Mouse (Mus musculus) liver, embryonic 14.5 days (tissue): ENCODE data around the gene Tango2. TPM values are rescaled to one million over a fixed set of nuclear protein-coding genes. Genes with fewer than 3 reads are reported as not detected.

ENCODE experiments used
- ATAC-seq: fragments of 200-750 bp; cut with Nextera tagmentation; 2 replicates; pipeline ENCODE4 v1.8.0; 2017; ENCODE audit warnings: moderate number of reproducible peaks, mild to moderate bottlenecking, moderate library complexity; ENCODE audit not compliant: insufficient read depth
- DNase-seq, 3 experiments: peaks; one replicate each; pipeline ENCODE4 v3.0.0-alpha.2; 2012 to 2013; ENCODE audit warnings: low read depth in 3 of 3, low spot score in 3 of 3
- H3K27ac ChIP-seq: fragments of 300-500 bp; sonication (generic); 2 replicates; pipeline ENCODE4 v1.5.1; 2014; ENCODE audit warnings: moderate library complexity, mild to moderate bottlenecking, control low read depth, inconsistent platforms
- H3K27me3 ChIP-seq: fragments of 300-500 bp; sonication (generic); 2 replicates; pipeline ENCODE4 v1.6.1; 2014; ENCODE audit warnings: mild to moderate bottlenecking, low read length, moderate library complexity; ENCODE audit not compliant: control insufficient read depth, insufficient read depth
- H3K36me3 ChIP-seq: fragments of 300-500 bp; sonication (generic); replicated peaks from 2 replicates; pipeline ENCODE4 v1.6.1; 2014; ENCODE audit warnings: low read depth; ENCODE audit not compliant: control insufficient read depth, insufficient read depth
- H3K4me1 ChIP-seq, 2 experiments: fragments of 200-500 bp in 1 of 2; fragments of 300-500 bp in 1 of 2; sonication (generic) in 1 of 2; replicated peaks; 2 replicates each; pipeline ENCODE4 v1.6.1; 2012 to 2014; ENCODE audit warnings: antibody characterized with exemption in 1 of 2, inconsistent platforms in 1 of 2, low read length in 1 of 2; ENCODE audit not compliant: control insufficient read depth in 2 of 2, insufficient read depth in 2 of 2
- H3K4me2 ChIP-seq: fragments of 300-500 bp; sonication (generic); 2 replicates; pipeline ENCODE4 v1.6.1; 2014; ENCODE audit warnings: low read depth, mild to moderate bottlenecking, control low read depth, moderate library complexity
- H3K4me3 ChIP-seq, 2 experiments: fragments of 200-500 bp in 1 of 2; fragments of 300-500 bp in 1 of 2; sonication (generic) in 1 of 2; 2 replicates each; pipeline ENCODE4 v1.5.1; 2012 to 2014; ENCODE audit warnings: low read depth in 2 of 2, low read length in 2 of 2, mild to moderate bottlenecking in 2 of 2, control low read depth in 1 of 2, inconsistent platforms in 1 of 2, moderate library complexity in 1 of 2; ENCODE audit not compliant: insufficient read depth in 1 of 2
- H3K9ac ChIP-seq: fragments of 300-500 bp; sonication (generic); replicated peaks from 2 replicates; pipeline ENCODE4 v1.6.1; 2014; ENCODE audit warnings: mild to moderate bottlenecking, control low read depth, moderate library complexity
- H3K9me3 ChIP-seq: fragments of 300-500 bp; sonication (generic); 2 replicates; pipeline ENCODE4 v1.6.1; 2016; ENCODE audit warnings: low read length, mixed read lengths; ENCODE audit not compliant: control insufficient read depth
- CTCF ChIP-seq: IDR thresholded peaks from 2 replicates; pipeline ENCODE4 v1.5.1; 2016; ENCODE audit warnings: antibody characterized with exemption, low read depth, control low read depth
- EP300 ChIP-seq: IDR thresholded peaks from 2 replicates; pipeline ENCODE4 v1.6.1; 2016; ENCODE audit warnings: antibody characterized with exemption, low read depth
- WGBS: fragments of 180-500 bp; shearing (Covaris S2); extraction: QIAGEN DNeasy Blood & Tissue Kit; methylation state at CpG from one replicate; pipeline ENCODE4 v1.1.7; 2014; ENCODE audit not compliant: insufficient replicate concordance; 5-methylcytosine and 5-hydroxymethylcytosine counted together
- microRNA counts: library from miRNA; unstranded; fragments of <30 nt; microRNA quantifications from one replicate; lab custom pipeline; 2016
- microRNA-seq: library from miRNA; unstranded; fragments of <30 nt; microRNA quantifications from one replicate; pipeline ENCODE4, GENCODE M21; 2016
- polyA plus RNA-seq, 2 experiments: library from polyadenylated mRNA; depleted of rRNA in 1 of 2; stranded (reverse) in 1 of 2; unstranded in 1 of 2; fragments of >200 nt; fragmentation: Nextera tagmentation in 1 of 2; extraction: Ambion mirVana in 1 of 2; gene quantifications; 2 replicates each; pipeline versions ENCODE4 v1.2.1 to v1.2.3; 2012 to 2014

The Tango2 gene
- polyA plus RNA-seq, 2 experiments, result 44.5 to 58.8 TPM

DNA sequence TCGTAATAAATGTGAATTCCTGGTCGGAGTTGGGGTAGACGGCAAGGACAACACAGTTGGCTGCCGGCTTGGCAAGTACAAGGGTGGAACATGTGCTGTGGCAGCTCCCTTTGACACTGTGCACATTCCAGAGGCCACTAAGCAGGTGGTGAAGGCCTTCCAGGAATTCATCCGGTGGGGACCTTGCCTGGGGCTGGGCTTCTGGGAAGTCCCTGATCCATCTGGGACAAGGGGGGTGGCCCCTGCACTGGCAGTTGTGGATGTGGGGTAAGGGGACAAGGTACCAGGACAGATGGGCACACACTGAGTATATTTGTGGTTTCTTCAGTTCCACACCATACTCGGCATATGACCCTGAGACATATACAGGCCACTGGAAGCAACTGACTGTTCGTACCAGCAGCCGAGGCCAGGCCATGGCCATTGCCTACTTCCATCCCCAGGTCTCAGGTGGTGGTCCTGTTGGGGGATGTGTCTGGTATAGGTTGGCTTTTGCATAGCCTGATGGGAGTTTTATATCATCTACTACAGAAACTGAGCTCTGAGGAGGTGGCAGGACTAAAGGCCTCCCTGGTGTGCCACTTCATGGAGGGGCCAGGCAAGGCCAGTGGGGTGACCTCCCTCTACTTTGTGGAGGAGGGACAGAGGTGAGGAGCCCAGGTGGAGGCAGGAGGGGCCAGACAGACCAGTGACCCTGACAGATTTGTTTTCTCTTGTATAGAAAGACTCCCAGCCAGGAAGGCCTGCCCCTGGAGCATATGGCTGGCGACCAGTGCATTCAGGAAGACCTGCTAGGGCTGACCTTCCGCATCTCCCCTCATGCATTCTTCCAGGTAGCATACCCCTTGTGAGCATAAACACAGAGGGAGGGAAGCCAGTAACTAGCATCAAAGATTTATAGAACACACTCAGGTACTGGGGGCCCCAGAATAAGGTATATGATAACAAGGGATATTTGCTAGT lies 96.8 kb downstream of the Tango2 start:
- 79% methylated on average over 10 of the region's 10 CpGs for WGBS
- Histone ChIP-seq H3K9me3 (no peaks in the 10 kb centered on the region), H3K9ac (peak overlapping the region; percentile 92), H3K4me1 (peaks cover 8 to 20% of the 10 kb centered on the region in 2 experiments), H3K27ac (no peak overlapping the region), H3K4me3 (peak overlapping the region; percentile 2 to 80; a peak in 3 of 4 replicates), H3K27me3 (no peaks in the 10 kb centered on the region), H3K4me2 (peak overlapping the region; percentile 92), H3K36me3 (peaks cover 71% of the 10 kb centered on the region)
- DNase-seq (no peak), ATAC-seq (no peak)
- no peak for TF ChIP-seq EP300
- no peak for TF ChIP-seq CTCF

MicroRNA genes within 50 kb of the gene (microRNA counts, 519-probe panel; counts per million panel counts)
- microRNA mmu-miR-1306 (lab: Ali Mortazavi, UCI) (69.9 counts per million), microRNA mmu-miR-185 (lab: Ali Mortazavi, UCI) (6,277 counts per million, percentile 50 among the panel's probes with 10 or more counts)

Small RNA genes lying within 50 kb of the gene (microRNA-seq; reads per million reads assigned to microRNA genes)
- gene Gm24572 (3.0 reads per million), gene Gm26219 (not detected), gene Mir1306 (228 reads per million, percentile 58 among the genes with 10 or more reads in this experiment), gene Mir185 (2,426 reads per million, percentile 82 among the genes with 10 or more reads in this experiment)

Other genes starting within 250 kb of the Tango2 start
- gene Rtn4r, start 220.5 kb downstream of the Tango2 start, polyA plus RNA-seq (2012; rRNA removed), result 0.52 and 0.91 TPM in 2 replicates
- 0.32 and 0.46 TPM in 2 replicates for gene Rtn4r, start 220.5 kb downstream of the Tango2 start, polyA plus RNA-seq (2014; fragmentation: Nextera tagmentation; extraction: Ambion mirVana)
- not detected in 2 replicates for gene Ccdc188, start 130.2 kb downstream of the Tango2 start, polyA plus RNA-seq (2012; rRNA removed)
- gene Ccdc188, start 130.2 kb downstream of the Tango2 start, polyA plus RNA-seq (2014; fragmentation: Nextera tagmentation; extraction: Ambion mirVana), result not detected in 2 replicates
- gene Zdhhc8, start 113.0 kb downstream of the Tango2 start, polyA plus RNA-seq (2012; rRNA removed), result 2.9 and 3.9 TPM in 2 replicates
- 0.88 and 1.2 TPM in 2 replicates for gene Zdhhc8, start 113.0 kb downstream of the Tango2 start, polyA plus RNA-seq (2014; fragmentation: Nextera tagmentation; extraction: Ambion mirVana)
- gene Trmt2a, start 99.4 kb downstream of the Tango2 start, polyA plus RNA-seq (2012; rRNA removed), result 44.4 and 51.8 TPM in 2 replicates
- gene Trmt2a, start 99.4 kb downstream of the Tango2 start, polyA plus RNA-seq (2014; fragmentation: Nextera tagmentation; extraction: Ambion mirVana), result 46.2 and 47.9 TPM in 2 replicates
- 86.2 and 148 TPM in 2 replicates for gene Ranbp1, start 99.4 kb downstream of the Tango2 start, polyA plus RNA-seq (2012; rRNA removed)
- gene Ranbp1, start 99.4 kb downstream of the Tango2 start, polyA plus RNA-seq (2014; fragmentation: Nextera tagmentation; extraction: Ambion mirVana), result 338 and 364 TPM in 2 replicates
- gene Gm49776, start 89.8 kb downstream of the Tango2 start, polyA plus RNA-seq (2012; rRNA removed), result 0.18 and 0.40 TPM in 2 replicates
- 1.3 and 1.9 TPM in 2 replicates for gene Gm49776, start 89.8 kb downstream of the Tango2 start, polyA plus RNA-seq (2014; fragmentation: Nextera tagmentation; extraction: Ambion mirVana)
- 15.5 and 23.4 TPM in 2 replicates for gene Dgcr8, start 58.9 kb downstream of the Tango2 start, polyA plus RNA-seq (2012; rRNA removed)
- gene Dgcr8, start 58.9 kb downstream of the Tango2 start, polyA plus RNA-seq (2014; fragmentation: Nextera tagmentation; extraction: Ambion mirVana), result 8.8 and 10.4 TPM in 2 replicates
- gene Arvcf, start 79 bp upstream of the Tango2 start, polyA plus RNA-seq (2012; rRNA removed), result 6.0 and 6.4 TPM in 2 replicates
- gene Arvcf, start 79 bp upstream of the Tango2 start, polyA plus RNA-seq (2014; fragmentation: Nextera tagmentation; extraction: Ambion mirVana), result 4.7 and 7.4 TPM in 2 replicates
- gene Txnrd2, start 78.3 kb upstream of the Tango2 start, polyA plus RNA-seq (2012; rRNA removed), result 79.9 and 113 TPM in 2 replicates
- 110 and 112 TPM in 2 replicates for gene Txnrd2, start 78.3 kb upstream of the Tango2 start, polyA plus RNA-seq (2014; fragmentation: Nextera tagmentation; extraction: Ambion mirVana)
- gene Comt, start 78.7 kb upstream of the Tango2 start, polyA plus RNA-seq (2012; rRNA removed), result 73.8 and 84.7 TPM in 2 replicates
- gene Comt, start 78.7 kb upstream of the Tango2 start, polyA plus RNA-seq (2014; fragmentation: Nextera tagmentation; extraction: Ambion mirVana), result 69.8 and 80.4 TPM in 2 replicates
- gene Gnb1l, start 150.6 kb upstream of the Tango2 start, polyA plus RNA-seq (2012; rRNA removed), result 5.7 and 6.0 TPM in 2 replicates
- 7.7 and 9.0 TPM in 2 replicates for gene Gnb1l, start 150.6 kb upstream of the Tango2 start, polyA plus RNA-seq (2014; fragmentation: Nextera tagmentation; extraction: Ambion mirVana)
- gene Rtl10, start 150.8 kb upstream of the Tango2 start, polyA plus RNA-seq (2012; rRNA removed), result 2.2 and 2.3 TPM in 2 replicates
- gene Rtl10, start 150.8 kb upstream of the Tango2 start, polyA plus RNA-seq (2014; fragmentation: Nextera tagmentation; extraction: Ambion mirVana), result 0.63 and 1.0 TPM in 2 replicates
- 0.02 TPM in 1 of 2 replicates, not detected in the other for gene Tbx1, start 242.6 kb upstream of the Tango2 start, polyA plus RNA-seq (2012; rRNA removed)
- gene Tbx1, start 242.6 kb upstream of the Tango2 start, polyA plus RNA-seq (2014; fragmentation: Nextera tagmentation; extraction: Ambion mirVana), result not detected in 2 replicates